Mouse (Mus musculus) erythroblast, embryonic 14.5 days (primary cell): ENCODE results near the gene Prdx6. TPM values are rescaled to one million over a fixed set of nuclear protein-coding genes. Genes with fewer than 3 reads are reported as not detected.

Experiments
- H3K27me3 ChIP-seq: 2 replicates; pipeline ENCODE4 v1.6.1; 2012; ENCODE audit warnings: inconsistent platforms; ENCODE audit not compliant: control insufficient read depth
- H3K36me3 ChIP-seq: 2 replicates; pipeline ENCODE4 v1.6.1; 2012; ENCODE audit warnings: mild to moderate bottlenecking, inconsistent platforms; ENCODE audit not compliant: control insufficient read depth
- H3K4me1 ChIP-seq: 2 replicates; pipeline ENCODE4 v1.6.1; 2012; ENCODE audit warnings: inconsistent platforms; ENCODE audit not compliant: control insufficient read depth
- H3K4me3 ChIP-seq: replicated peaks from 2 replicates; pipeline ENCODE3; 2012; ENCODE audit warnings: moderate library complexity, mild to moderate bottlenecking, inconsistent platforms
- H3K9me3 ChIP-seq: 2 replicates; pipeline ENCODE4 v1.6.1; 2012; ENCODE audit warnings: low read length, inconsistent platforms, mixed read lengths; ENCODE audit not compliant: control insufficient read depth
- GATA1 ChIP-seq: IDR thresholded peaks from 2 replicates; pipeline ENCODE4 v1.6.1; 2012; ENCODE audit warnings: low read length, inconsistent platforms, mixed read lengths
- TAL1 ChIP-seq: IDR thresholded peaks from 3 replicates; pipeline ENCODE4 v1.6.1; 2012; ENCODE audit warnings: low read length, inconsistent platforms, mixed read lengths
- polyA plus RNA-seq: library from polyadenylated mRNA; stranded (reverse); fragments of >175 nt; gene quantifications from 2 replicates; pipeline ENCODE4 v1.2.3, GENCODE M21; 2012

Prdx6 gene
- polyA plus RNA-seq, 1 experiment, result 1.5 TPM

GRCm38 (mm10) chr1:161195541-161196351, 55.3 kb downstream of the Prdx6 start:
- Histone ChIP-seq H3K4me1 (peaks cover 18% of the 10 kb centered on the region), H3K4me3 (peak overlapping the region; percentile 66), H3K9me3 (no peaks in the 10 kb centered on the region), H3K36me3 (no peaks in the 10 kb centered on the region), H3K27me3 (peaks cover 15% of the 10 kb centered on the region)
- no peak for TF ChIP-seq TAL1
- no peak for TF ChIP-seq GATA1

GRCm38 (mm10) chr1:161190253-161190910, 60.6 kb downstream of the Prdx6 start:
- Histone ChIP-seq H3K36me3 (no peaks in the 10 kb centered on the region), H3K9me3 (no peaks in the 10 kb centered on the region), H3K4me3 (no peak overlapping the region), H3K4me1 (peaks cover 7% of the 10 kb centered on the region), H3K27me3 (peaks cover 22% of the 10 kb centered on the region)
- TF ChIP-seq GATA1, result no peak
- no peak for TF ChIP-seq TAL1

Other genes starting within 250 kb of the Prdx6 start
- 0.01 TPM in 1 of 2 replicates, not detected in the other for gene Zbtb37, start 216.4 kb downstream of the Prdx6 start, polyA plus RNA-seq
- 0.21 and 0.47 TPM in 2 replicates for gene Dars2, start 180.6 kb downstream of the Prdx6 start, polyA plus RNA-seq
- gene Cenpl, start 180.5 kb downstream of the Prdx6 start, polyA plus RNA-seq, result 3.6 and 5.0 TPM in 2 replicates
- gene Klhl20, start 119.7 kb downstream of the Prdx6 start, polyA plus RNA-seq, result 0.02 and 0.03 TPM in 2 replicates
- not detected in 2 replicates for gene Ankrd45, start 108.5 kb downstream of the Prdx6 start, polyA plus RNA-seq
- gene Tex50, start 91.9 kb downstream of the Prdx6 start, polyA plus RNA-seq, result not detected in 2 replicates
- gene Tnfsf4, start 144.2 kb upstream of the Prdx6 start, polyA plus RNA-seq, result not detected in 2 replicates
- gene Tnfsf18, start 243.4 kb upstream of the Prdx6 start, polyA plus RNA-seq, result not detected in 2 replicates